Mouse (Mus musculus) small intestine, adult 2 months (tissue): ENCODE data around the gene Zfp950.

Experiments used
- CTCF ChIP-seq: fragments of 200-500 bp; IDR thresholded peaks from 2 replicates; pipeline ENCODE4 v1.5.1; 2012; ENCODE audit warnings: low read depth, mild to moderate bottlenecking, control low read depth, inconsistent platforms, low read length, moderate library complexity, mixed read lengths; ENCODE audit not compliant: insufficient replicate concordance, insufficient read length; ENCODE audit errors: extremely low read depth
- POLR2A ChIP-seq: fragments of 200-500 bp; IDR thresholded peaks from 2 replicates; pipeline ENCODE4 v1.6.1; 2012; ENCODE audit warnings: low read depth, mild to moderate bottlenecking, control low read depth, inconsistent platforms, low read length, moderate library complexity

GRCm38 (mm10) chr19:61138655-61139054 lies 2.0 kb downstream of the Zfp950 start:
- TF ChIP-seq POLR2A (no peak), CTCF (no peak)
